Mouse (Mus musculus) E14TG2a.4 (cell line): ENCODE measurements around the gene Heyl.
"Not testable (repeated sequence)": the region's sequence is repeated elsewhere in the genome, so short reads cannot be mapped to it uniquely, and the experiment has no call there.

ENCODE experiments used
- H3K27me3 ChIP-seq: 2 replicates; pipeline ENCODE4 v1.6.1; 2014; ENCODE audit warnings: low read length, control low read depth; ENCODE audit not compliant: insufficient read depth
- H3K36me3 ChIP-seq: 2 replicates; pipeline ENCODE4 v1.6.1; 2014; ENCODE audit warnings: low read length, control low read depth; ENCODE audit not compliant: insufficient read depth
- H3K4me1 ChIP-seq: replicated peaks from 2 replicates; pipeline ENCODE4 v1.6.1; 2014; ENCODE audit warnings: low read depth, low read length, control low read depth
- H3K4me3 ChIP-seq: replicated peaks from 2 replicates; pipeline ENCODE4 v1.5.1; 2014; ENCODE audit warnings: mild to moderate bottlenecking, low read length
- H3K9me3 ChIP-seq: 2 replicates; pipeline ENCODE4 v1.6.1; 2014; ENCODE audit warnings: low read length, control low read depth
- CTCF ChIP-seq: conservative IDR thresholded peaks from 2 replicates; pipeline ENCODE4 v1.5.1; 2014; ENCODE audit warnings: low read length
- NANOG ChIP-seq: IDR thresholded peaks from 2 replicates; pipeline ENCODE4 v1.6.1; 2014; ENCODE audit warnings: borderline replicate concordance, low read length, mixed read lengths
- POU5F1 ChIP-seq: IDR thresholded peaks from 2 replicates; pipeline ENCODE4 v1.6.1; 2014; ENCODE audit warnings: low read length, borderline replicate concordance

The Heyl gene

DNA sequence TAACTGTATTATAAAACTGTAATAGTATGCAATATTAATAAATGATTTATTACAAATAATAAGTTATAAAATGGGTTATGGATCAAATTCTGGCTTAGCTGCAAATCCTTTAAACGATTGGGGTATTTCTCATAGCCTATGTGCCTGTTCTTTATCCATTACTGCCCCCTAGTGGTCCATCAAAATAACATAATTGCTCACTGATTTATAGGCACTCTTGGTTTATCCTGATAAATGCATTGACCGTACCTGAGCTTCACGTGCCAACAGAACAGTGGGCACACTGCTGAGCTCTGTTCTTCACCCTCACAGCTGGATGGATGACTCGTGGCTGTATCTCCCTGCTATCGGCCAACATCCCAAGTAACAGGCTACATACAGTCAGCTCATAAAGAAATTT is 21.3 kb downstream of the Heyl start:
- TF ChIP-seq POU5F1 (no peak), CTCF (peak; percentile 58)
- Histone ChIP-seq H3K36me3 (no peaks in the 10 kb centered on the region), H3K9me3 (no peaks in the 10 kb centered on the region), H3K4me3 (no peak overlapping the region), H3K27me3 (peaks cover 3% of the 10 kb centered on the region; the same call in 1 of the 2 replicates), H3K4me1 (no peaks in the 10 kb centered on the region)

- Histone ChIP-seq H3K4me3 (no peak overlapping the region), H3K4me1 (peaks cover 19% of the 10 kb centered on the region), H3K36me3 (no peaks in the 10 kb centered on the region), H3K27me3 (peaks cover 12% of the 10 kb centered on the region), H3K9me3 (no peaks in the 10 kb centered on the region)
- TF ChIP-seq POU5F1 = no peak
- TF ChIP-seq NANOG = no peak
- TF ChIP-seq CTCF = no peak
These were observed 26.9 kb downstream of the Heyl start for GRCm38 (mm10) chr4:123260071-123260746.

GRCm38 (mm10) chr4:123261721-123262401 is 28.5 kb downstream of the Heyl start, which contains the start of gene Pabpc4:
TSS of gene Pabpc4 (plus strand) at chr4:123262351.
- no peak for TF ChIP-seq POU5F1
- no peak for TF ChIP-seq CTCF
- no peak for TF ChIP-seq NANOG
- peaks cover 20% of the 10 kb centered on the region for H3K4me1 ChIP-seq
- no peaks in the 10 kb centered on the region for H3K9me3 ChIP-seq
- H3K4me3 ChIP-seq = no peak within 1 kb of the TSS
- H3K36me3 ChIP-seq = no peaks in the 10 kb centered on the region
- H3K27me3 ChIP-seq = peaks cover 9% of the 10 kb centered on the region; the same call in 1 of the 2 replicates

DNA sequence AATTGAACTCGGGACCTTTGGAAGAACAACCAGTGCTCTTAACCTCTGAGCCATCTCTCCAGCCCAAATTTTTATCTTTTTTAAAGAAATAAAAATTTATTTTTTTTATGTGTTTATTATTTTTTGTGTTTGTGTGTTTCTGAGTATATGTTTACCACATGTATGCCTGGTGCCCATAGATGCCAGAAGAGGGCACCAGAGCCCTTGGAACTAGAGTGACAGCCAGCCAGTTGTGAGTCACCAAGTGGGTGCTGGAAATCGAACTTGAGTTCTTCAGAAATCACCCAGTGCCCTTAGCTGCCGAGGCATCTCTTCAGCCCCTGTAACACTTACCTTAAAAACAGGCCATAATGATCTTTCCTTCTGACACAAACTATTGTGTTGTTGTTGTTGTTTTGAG is 37.7 kb downstream of the Heyl start:
- TF ChIP-seq CTCF (peak; percentile 22; the same call in 1 of the 2 replicates), NANOG (no peak), POU5F1 (no peak)
- Histone ChIP-seq H3K9me3 (no peaks in the 10 kb centered on the region), H3K4me3 (no peak overlapping the region), H3K27me3 (0 out of 2 replicates have a peak, but pooled peaks cover 6% of the 10 kb centered on the region), H3K36me3 (no peaks in the 10 kb centered on the region), H3K4me1 (no peaks in the 10 kb centered on the region)

DNA sequence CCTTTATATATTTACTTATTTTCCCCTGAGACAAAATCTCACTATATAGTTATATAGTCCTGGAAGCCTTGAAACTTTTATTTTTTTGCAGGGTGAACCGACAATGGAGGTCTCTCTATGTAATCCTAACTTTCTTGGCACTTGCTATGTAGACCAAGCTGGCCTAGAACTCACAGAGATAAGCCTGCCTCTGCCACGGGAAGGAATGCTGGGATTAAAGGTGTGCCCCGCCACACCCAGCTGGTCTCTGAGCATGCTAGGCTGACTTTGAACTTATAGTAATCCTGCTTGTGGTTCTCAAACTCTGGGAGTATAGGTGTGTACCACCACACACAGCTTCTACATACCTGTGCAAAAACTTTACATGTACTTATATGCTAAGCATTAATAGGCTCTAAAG is 46.8 kb downstream of the Heyl start:
- Histone ChIP-seq H3K9me3 (no peaks in the 10 kb centered on the region), H3K36me3 (peaks cover 15% of the 10 kb centered on the region), H3K4me1 (peaks cover 43% of the 10 kb centered on the region), H3K27me3 (no peaks in the 10 kb centered on the region), H3K4me3 (no peak overlapping the region)
- TF ChIP-seq POU5F1 (no peak), CTCF (no peak), NANOG (no peak)

- Histone ChIP-seq H3K4me3 (peak overlapping the region; percentile 85), H3K4me1 (peaks cover 61% of the 10 kb centered on the region), H3K27me3 (no peaks in the 10 kb centered on the region), H3K9me3 (no peaks in the 10 kb centered on the region), H3K36me3 (peaks cover 39% of the 10 kb centered on the region)
- TF ChIP-seq NANOG (no peak), CTCF (peak; percentile 66), POU5F1 (no peak)
These were observed 49.1 kb downstream of the Heyl start for GRCm38 (mm10) chr4:123282500-123282899.

- not testable (repeated sequence) for H3K9me3 ChIP-seq, H3K27me3 ChIP-seq
- Histone ChIP-seq H3K36me3 (peaks cover 45% of the 10 kb centered on the region), H3K4me3 (peak overlapping the region; percentile 85), H3K4me1 (peaks cover 61% of the 10 kb centered on the region)
These were observed 49.7 kb downstream of the Heyl start for GRCm38 (mm10) chr4:123282915-123283674.

DNA sequence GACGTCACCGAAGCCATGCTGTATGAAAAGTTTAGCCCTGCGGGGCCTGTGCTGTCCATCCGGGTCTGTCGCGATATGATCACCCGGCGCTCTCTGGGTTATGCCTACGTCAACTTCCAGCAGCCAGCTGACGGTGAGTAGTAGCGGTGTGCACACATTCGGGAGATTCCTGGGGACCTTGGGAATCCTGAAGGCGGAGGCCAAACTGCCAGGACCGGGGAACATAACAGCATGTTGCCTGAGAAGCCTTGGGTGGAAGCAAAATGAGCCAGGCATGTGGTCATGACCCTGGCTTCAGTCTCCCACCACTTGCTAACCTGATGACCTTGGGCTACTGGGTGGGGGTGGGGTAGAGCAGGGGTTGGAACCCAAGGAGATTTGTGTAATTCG is 50.3 kb downstream of the Heyl start:
- peaks cover 50% of the 10 kb centered on the region for H3K36me3 ChIP-seq
- not testable (repeated sequence) for H3K27me3 ChIP-seq

More for the DNA sequence above, 50.3 kb downstream of the Heyl start:
- H3K4me3 ChIP-seq = peak overlapping the region; percentile 85
- H3K9me3 ChIP-seq = not testable (repeated sequence)
- H3K4me1 ChIP-seq = peaks cover 64% of the 10 kb centered on the region
